Mouse (Mus musculus) small intestine, adult 2 months (tissue): ENCODE data around the gene Mbd6.

Source experiments
- CTCF ChIP-seq: fragments of 200-500 bp; IDR thresholded peaks from 2 replicates; pipeline ENCODE4 v1.5.1; 2012; ENCODE audit warnings: low read depth, mild to moderate bottlenecking, control low read depth, inconsistent platforms, low read length, moderate library complexity, mixed read lengths; ENCODE audit not compliant: insufficient replicate concordance, insufficient read length; ENCODE audit errors: extremely low read depth
- POLR2A ChIP-seq: fragments of 200-500 bp; IDR thresholded peaks from 2 replicates; pipeline ENCODE4 v1.6.1; 2012; ENCODE audit warnings: low read depth, mild to moderate bottlenecking, control low read depth, inconsistent platforms, low read length, moderate library complexity

DNA sequence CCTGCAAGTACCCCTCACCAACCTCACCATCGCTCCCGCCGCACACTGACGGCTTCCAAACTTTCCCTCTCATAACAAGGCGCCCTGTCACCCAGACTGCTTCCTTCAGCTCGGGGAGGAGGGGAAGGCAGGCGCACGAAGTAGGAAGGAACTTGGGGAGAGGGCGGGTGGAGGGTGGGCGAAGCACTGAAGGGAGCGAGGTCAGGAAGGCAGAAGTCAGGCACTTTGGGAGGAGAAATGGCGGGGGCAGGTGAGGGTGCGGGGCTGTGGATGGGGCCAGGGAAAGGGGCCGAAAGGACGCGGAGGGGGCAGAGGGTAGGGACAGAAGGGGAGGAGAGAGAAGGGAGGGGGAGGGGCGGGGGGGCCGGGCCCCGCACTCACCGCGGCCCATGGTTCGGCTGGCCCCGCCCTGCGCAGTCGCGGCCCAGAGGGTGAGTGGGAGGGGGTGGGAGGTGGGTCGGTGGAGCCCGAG is 454 bp downstream of the Mbd6 start:
- TF ChIP-seq POLR2A (peak; percentile 17; the same call in 1 of the 2 replicates), CTCF (no peak)
